In the genomic region with DNA sequence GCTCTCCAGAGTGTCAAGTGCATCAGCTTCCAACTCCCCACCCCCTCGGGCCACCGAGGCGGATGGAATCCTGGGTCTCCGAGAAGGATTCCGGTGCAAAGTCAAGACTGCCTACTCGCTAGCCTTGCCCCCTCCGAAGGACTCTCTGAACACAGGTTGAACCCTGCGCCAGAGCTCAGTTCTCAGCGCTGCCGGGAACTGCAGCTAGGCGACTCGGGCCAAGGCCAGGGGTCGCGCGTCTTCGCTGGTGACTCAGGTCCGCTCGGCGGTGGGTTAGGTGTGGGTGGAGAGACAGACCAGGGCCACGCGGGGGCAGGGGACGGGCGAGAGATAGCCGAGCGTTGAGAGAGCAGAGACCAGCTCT, we compare ENCODE assay signal across 9 mouse cellular contexts. TPM values are rescaled to one million over a fixed set of nuclear protein-coding genes. Genes with fewer than 3 reads are reported as not detected.
DNase-seq lines count a peak whose midpoint lies in the region; ATAC-seq and TF ChIP-seq lines count a peak whose summit lies in the region.
"Had no signal": no experiment of that assay in that cellular context is flagged by ENCODE, and none has a peak within 500 bp of the region (broad histone marks: within the 10 kb centered on the region; RNA-seq: fewer than 3 reads in every experiment).

No protein-coding gene starts in this region.

- intact Hi-C loops in gastrocnemius, adult 2 months (cut with DNase I), result no loop called here
- intact Hi-C loops in gastrocnemius, postnatal 36 days (cut with DNase I), result no loop called here

- peak overlapping the region; percentile 84 for H3K9ac ChIP-seq in midbrain, embryonic 13.5 days (replicated peaks)

- no peak overlapping the region for H3K27ac ChIP-seq in gastrocnemius, adult 2 months
- H3K27ac ChIP-seq in hindbrain, embryonic 10.5 days, result peak overlapping the region; percentile 93
- H3K27ac ChIP-seq in midbrain, embryonic 13.5 days, result peak overlapping the region; percentile 94

- peaks cover 41% of the 10 kb centered on the region for H3K4me1 ChIP-seq in hindbrain, embryonic 10.5 days (replicated peaks)
- H3K4me1 ChIP-seq in midbrain, embryonic 13.5 days (replicated peaks), result peaks cover 35% of the 10 kb centered on the region

- no peaks in the 10 kb centered on the region for H3K36me3 ChIP-seq in hindbrain, embryonic 10.5 days
- no peaks in the 10 kb centered on the region for H3K36me3 ChIP-seq in midbrain, embryonic 13.5 days

- peak; percentile 37 for DNase-seq in gastrocnemius, adult 2 months
- no peak for DNase-seq in gastrocnemius, postnatal 36 days
- peak; percentile 47 for DNase-seq in right cerebral cortex, postnatal 25 days
- no peak for DNase-seq in right cerebral cortex, postnatal 36 days (ENCODE audit: low spot score in 2 of 2)
- DNase-seq in hindbrain, embryonic 10.5 days (ENCODE audit: low spot score), result peak; percentile 73
- DNase-seq in ovary, adult 18-20 months (ENCODE audit: low spot score), result no peak
- no peak for DNase-seq in B cell, adult 2 months

- under 1% methylated on average over 25 of the region's 25 CpGs for WGBS in hindbrain, embryonic 10.5 days
- WGBS in midbrain, embryonic 13.5 days, result under 1% methylated on average over 25 of the region's 25 CpGs

- H3K27me3 ChIP-seq in hindbrain, embryonic 10.5 days (ENCODE audit: insufficient read depth, poor library complexity, severe bottlenecking), result peaks cover 80% of the 10 kb centered on the region
- peaks cover 26% of the 10 kb centered on the region for H3K27me3 ChIP-seq in midbrain, embryonic 13.5 days

- peak; percentile 69; the same call in 1 of the 2 replicates for ATAC-seq in midbrain, embryonic 13.5 days

- H3K9me3 ChIP-seq in hindbrain, embryonic 10.5 days, result no peaks in the 10 kb centered on the region
- H3K9me3 ChIP-seq in midbrain, embryonic 13.5 days, result no peaks in the 10 kb centered on the region

- no peak for TF ChIP-seq CTCF in gastrocnemius, adult 2 months (IDR thresholded peaks at IDR 0.05)

- peak overlapping the region; percentile 90 for H3K4me2 ChIP-seq in midbrain, embryonic 13.5 days (replicated peaks)

- H3K4me3 ChIP-seq in gastrocnemius, adult 2 months, result peak overlapping the region; percentile 81
- peak overlapping the region; percentile 89 for H3K4me3 ChIP-seq in hindbrain, embryonic 10.5 days
- H3K4me3 ChIP-seq in midbrain, embryonic 13.5 days (replicated peaks), result peak overlapping the region; percentile 88

RNA-seq across cellular contexts. Expression of a gene that starts 0.3 kb away (rescaled TPM):
- total RNA-seq in gastrocnemius, adult 2 months (2021), result 1 to 10 TPM; 2.4 to 3.8 TPM
- total RNA-seq in gastrocnemius, postnatal 36 days (2021), result 1 to 10 TPM; 3.1 to 3.3 TPM
- 17.7 and 18.9 TPM in 2 replicates for polyA plus RNA-seq in hindbrain, embryonic 10.5 days (2016; fragmentation: Nextera tagmentation; extraction: Ambion mirVana)
- 32.1 and 34.7 TPM in 2 replicates for polyA plus RNA-seq in midbrain, embryonic 13.5 days (2015; fragmentation: Nextera tagmentation; extraction: Ambion mirVana)
- polyA plus RNA-seq: C2C12 had no signal

RNA-seq across cellular contexts. Expression of a gene that starts 55.5 kb away (rescaled TPM):
- total RNA-seq in gastrocnemius, adult 2 months (2021), result 10 to 100 TPM; 35.0 to 46.8 TPM
- total RNA-seq in gastrocnemius, postnatal 36 days (2021), result 10 to 100 TPM; 33.5 to 34.2 TPM
- 36.0 and 40.6 TPM in 2 replicates for polyA plus RNA-seq in hindbrain, embryonic 10.5 days (2016; fragmentation: Nextera tagmentation; extraction: Ambion mirVana)
- 54.8 and 58.4 TPM in 2 replicates for polyA plus RNA-seq in midbrain, embryonic 13.5 days (2015; fragmentation: Nextera tagmentation; extraction: Ambion mirVana)

Comparison
In these comparisons a context has a peak if more than half of its experiments do, and no peak if none do; other contexts are left out.
1. DNase-seq: peak in gastrocnemius, adult 2 months (single experiment), right cerebral cortex, postnatal 25 days (single experiment) and hindbrain, embryonic 10.5 days (single experiment); none in gastrocnemius, postnatal 36 days (0 of 2), right cerebral cortex, postnatal 36 days (0 of 2), ovary, adult 18-20 months (single experiment) and B cell, adult 2 months (0 of 2).
2. Peak in every context shown above with its lines, with median percentiles within 50 percentile points of each other: H3K4me3 ChIP-seq.